Mouse (Mus musculus) heart, embryonic 15.5 days (tissue): ENCODE measurements around the gene Slc38a2. TPM values are rescaled to one million over a fixed set of nuclear protein-coding genes. Genes with fewer than 3 reads are reported as not detected.
A peak's percentile ranks its signal among the peaks of the same experiment; 100 is the strongest.

Experiments
- ATAC-seq: fragments of 200-750 bp; cut with Nextera tagmentation; replicated peaks from 2 replicates; pipeline ENCODE4 v1.8.0; 2017; ENCODE audit warnings: low read depth, moderate TSS enrichment; ENCODE audit not compliant: insufficient number of reproducible peaks, insufficient read depth, low FRiP score
- H3K27ac ChIP-seq: fragments of 300-500 bp; sonication (generic); 2 replicates; pipeline ENCODE4 v1.5.1; 2015; ENCODE audit warnings: mild to moderate bottlenecking, inconsistent platforms
- H3K27me3 ChIP-seq: fragments of 300-500 bp; sonication (generic); 2 replicates; pipeline ENCODE4 v1.6.1; 2015; ENCODE audit warnings: inconsistent platforms
- H3K36me3 ChIP-seq: fragments of 300-500 bp; sonication (generic); 2 replicates; pipeline ENCODE4 v1.6.1; 2015; ENCODE audit warnings: mild to moderate bottlenecking, inconsistent platforms
- H3K4me1 ChIP-seq: fragments of 300-500 bp; sonication (generic); replicated peaks from 2 replicates; pipeline ENCODE4 v1.6.1; 2015; ENCODE audit warnings: inconsistent platforms
- H3K4me2 ChIP-seq: fragments of 300-500 bp; sonication (generic); 2 replicates; pipeline ENCODE4 v1.6.1; 2015; ENCODE audit warnings: inconsistent platforms, mild to moderate bottlenecking, moderate library complexity
- H3K4me3 ChIP-seq: fragments of 300-500 bp; sonication (generic); 2 replicates; pipeline ENCODE4 v1.5.1; 2015; ENCODE audit warnings: mild to moderate bottlenecking, inconsistent platforms
- H3K9ac ChIP-seq: fragments of 300-500 bp; sonication (generic); 2 replicates; pipeline ENCODE4 v1.6.1; 2015; ENCODE audit warnings: mild to moderate bottlenecking, inconsistent platforms
- H3K9me3 ChIP-seq: fragments of 300-500 bp; sonication (generic); replicated peaks from 2 replicates; pipeline ENCODE4 v1.6.1; 2016; ENCODE audit warnings: inconsistent platforms
- WGBS: fragments of 180-500 bp; shearing (Covaris S2); methylation state at CpG from one replicate; pipeline ENCODE4 v1.1.7; 2015; ENCODE audit warnings: mixed read lengths; 5-methylcytosine and 5-hydroxymethylcytosine counted together
- polyA plus RNA-seq: library from polyadenylated mRNA; unstranded; fragments of >200 nt; fragmentation: Nextera tagmentation; extraction: Ambion mirVana; gene quantifications from 2 replicates; pipeline ENCODE4 v1.2.1, GENCODE M21; 2015

Slc38a2 gene
- polyA plus RNA-seq, 1 experiment from 2014 or later = 170 TPM

- WGBS = 34% methylated on average over 14 of the region's 14 CpGs
- no peak for ATAC-seq
- peak overlapping the region; percentile 100 for H3K27ac ChIP-seq
These were observed 5.8 kb downstream of the Slc38a2 start for GRCm38 (mm10) chr15:96693688-96694087.

GRCm38 (mm10) chr15:96692401-96692800 is 7.1 kb downstream of the Slc38a2 start:
- Histone ChIP-seq H3K4me2 (no peak overlapping the region), H3K9me3 (no peaks in the 10 kb centered on the region), H3K27ac (peak overlapping the region; percentile 100; the same call in 1 of the 2 replicates), H3K4me1 (peaks cover 62% of the 10 kb centered on the region), H3K27me3 (no peaks in the 10 kb centered on the region), H3K9ac (no peak overlapping the region), H3K36me3 (peaks cover 79% of the 10 kb centered on the region), H3K4me3 (no peak overlapping the region)
- 92% methylated on average over 11 of the region's 11 CpGs for WGBS
- no peak for ATAC-seq

More at GRCm38 (mm10) chr15:96693688-96694087, 5.8 kb downstream of the Slc38a2 start:
- H3K27me3 ChIP-seq = no peaks in the 10 kb centered on the region
- H3K36me3 ChIP-seq = peaks cover 71% of the 10 kb centered on the region
- H3K4me1 ChIP-seq = peaks cover 57% of the 10 kb centered on the region
- H3K4me2 ChIP-seq = peak overlapping the region; percentile 70
- peak overlapping the region; percentile 23; the same call in 1 of the 2 replicates for H3K9ac ChIP-seq
- H3K4me3 ChIP-seq = peak overlapping the region; percentile 98
- no peaks in the 10 kb centered on the region for H3K9me3 ChIP-seq

GRCm38 (mm10) chr15:96691381-96691780 is 8.1 kb downstream of the Slc38a2 start:
- H3K27me3 ChIP-seq = no peaks in the 10 kb centered on the region
- H3K9me3 ChIP-seq = no peaks in the 10 kb centered on the region
- no peak overlapping the region for H3K4me3 ChIP-seq
- H3K4me1 ChIP-seq = peaks cover 61% of the 10 kb centered on the region
- 83% methylated on average over 15 of the region's 15 CpGs for WGBS
- ATAC-seq = no peak
- H3K27ac ChIP-seq = 0 out of 2 replicates have a peak overlapping the region, but pooled peaks have one; percentile 30
- H3K4me2 ChIP-seq = no peak overlapping the region
- no peak overlapping the region for H3K9ac ChIP-seq
- H3K36me3 ChIP-seq = peaks cover 83% of the 10 kb centered on the region

GRCm38 (mm10) chr15:96690829-96691228 is 8.7 kb downstream of the Slc38a2 start:
- 0 out of 2 replicates have a peak overlapping the region, but pooled peaks have one; percentile 8 for H3K9ac ChIP-seq
- H3K4me2 ChIP-seq = no peak overlapping the region
- 91% methylated on average over 13 of the region's 13 CpGs for WGBS
- no peaks in the 10 kb centered on the region for H3K9me3 ChIP-seq
- H3K4me3 ChIP-seq = no peak overlapping the region
- peak overlapping the region; percentile 43; the same call in 1 of the 2 replicates for H3K27ac ChIP-seq
- H3K27me3 ChIP-seq = no peaks in the 10 kb centered on the region
- H3K36me3 ChIP-seq = peaks cover 83% of the 10 kb centered on the region
- ATAC-seq = no peak
- H3K4me1 ChIP-seq = peaks cover 55% of the 10 kb centered on the region

GRCm38 (mm10) chr15:96689919-96690318 is 9.6 kb downstream of the Slc38a2 start:
- ATAC-seq = no peak
- Histone ChIP-seq H3K27ac (no peak overlapping the region), H3K36me3 (peaks cover 74% of the 10 kb centered on the region), H3K4me1 (peaks cover 46% of the 10 kb centered on the region), H3K9ac (no peak overlapping the region), H3K4me2 (no peak overlapping the region), H3K27me3 (no peaks in the 10 kb centered on the region), H3K4me3 (no peak overlapping the region), H3K9me3 (no peaks in the 10 kb centered on the region)
- WGBS = 84% methylated on average over 9 of the region's 9 CpGs

GRCm38 (mm10) chr15:96688784-96689318 is 10.7 kb downstream of the Slc38a2 start:
- no peaks in the 10 kb centered on the region for H3K9me3 ChIP-seq
- no peak for ATAC-seq
- no peak overlapping the region for H3K27ac ChIP-seq
- peaks cover 63% of the 10 kb centered on the region for H3K36me3 ChIP-seq
- peaks cover 43% of the 10 kb centered on the region for H3K4me1 ChIP-seq
- H3K4me2 ChIP-seq = no peak overlapping the region
- no peaks in the 10 kb centered on the region for H3K27me3 ChIP-seq
- H3K9ac ChIP-seq = no peak overlapping the region
- WGBS = 85% methylated on average over 12 of the region's 12 CpGs
- no peak overlapping the region for H3K4me3 ChIP-seq

- no peaks in the 10 kb centered on the region for H3K27me3 ChIP-seq
- no peak overlapping the region for H3K27ac ChIP-seq
- no peak overlapping the region for H3K9ac ChIP-seq
- peaks cover 55% of the 10 kb centered on the region for H3K36me3 ChIP-seq
- H3K4me3 ChIP-seq = no peak overlapping the region
- H3K4me2 ChIP-seq = no peak overlapping the region
- ATAC-seq = no peak
- 72% methylated on average over 6 of the region's 6 CpGs for WGBS
- peaks cover 36% of the 10 kb centered on the region for H3K4me1 ChIP-seq
- H3K9me3 ChIP-seq = no peaks in the 10 kb centered on the region
These were observed 11.5 kb downstream of the Slc38a2 start for GRCm38 (mm10) chr15:96688036-96688435.

- Histone ChIP-seq H3K9ac (no peak overlapping the region), H3K4me1 (peaks cover 29% of the 10 kb centered on the region), H3K4me2 (no peak overlapping the region), H3K4me3 (no peak overlapping the region), H3K27me3 (no peaks in the 10 kb centered on the region), H3K36me3 (peaks cover 48% of the 10 kb centered on the region), H3K9me3 (no peaks in the 10 kb centered on the region), H3K27ac (no peak overlapping the region)
- WGBS = 51% methylated on average over 1 of the region's 1 CpGs
- no peak for ATAC-seq
These were observed 12.2 kb downstream of the Slc38a2 start for GRCm38 (mm10) chr15:96687366-96687765.

- Histone ChIP-seq H3K4me1 (peaks cover 24% of the 10 kb centered on the region), H3K27me3 (no peaks in the 10 kb centered on the region), H3K9me3 (no peaks in the 10 kb centered on the region), H3K36me3 (peaks cover 40% of the 10 kb centered on the region), H3K4me3 (no peak overlapping the region), H3K27ac (no peak overlapping the region), H3K9ac (no peak overlapping the region), H3K4me2 (no peak overlapping the region)
- ATAC-seq = no peak; the same call in 1 of the 2 replicates
- 70% methylated on average over 9 of the region's 9 CpGs for WGBS
These were observed 13.1 kb downstream of the Slc38a2 start for GRCm38 (mm10) chr15:96686201-96687159.

- ATAC-seq = no peak
- WGBS = 59% methylated on average over 6 of the region's 6 CpGs
- H3K4me3 ChIP-seq = no peak overlapping the region
These were observed 14.3 kb downstream of the Slc38a2 start for GRCm38 (mm10) chr15:96685273-96685672.

GRCm38 (mm10) chr15:96684132-96684830 is 15.2 kb downstream of the Slc38a2 start:
- Histone ChIP-seq H3K9me3 (no peaks in the 10 kb centered on the region), H3K4me3 (peak overlapping the region; percentile 2; the same call in 1 of the 2 replicates), H3K9ac (no peak overlapping the region), H3K36me3 (peaks cover 20% of the 10 kb centered on the region), H3K27ac (no peak overlapping the region), H3K4me1 (peaks cover 12% of the 10 kb centered on the region), H3K4me2 (peak overlapping the region; percentile 33), H3K27me3 (no peaks in the 10 kb centered on the region)
- 25% methylated on average over 11 of the region's 11 CpGs for WGBS
- ATAC-seq = no peak

More at GRCm38 (mm10) chr15:96685273-96685672, 14.3 kb downstream of the Slc38a2 start:
- H3K4me1 ChIP-seq = peaks cover 13% of the 10 kb centered on the region
- no peaks in the 10 kb centered on the region for H3K9me3 ChIP-seq
- H3K27me3 ChIP-seq = no peaks in the 10 kb centered on the region
- peaks cover 28% of the 10 kb centered on the region for H3K36me3 ChIP-seq
- no peak overlapping the region for H3K9ac ChIP-seq
- no peak overlapping the region for H3K4me2 ChIP-seq
- no peak overlapping the region for H3K27ac ChIP-seq
